Mouse (Mus musculus) stomach, embryonic 14.5 days (tissue): Measurements from ENCODE around the gene Coa3. TPM values are rescaled to one million over a fixed set of nuclear protein-coding genes. Genes with fewer than 3 reads are reported as not detected.

Source experiments
- ATAC-seq: fragments of 200-750 bp; cut with Nextera tagmentation; 2 replicates; pipeline ENCODE4 v1.8.0; 2017; ENCODE audit warnings: low read depth, moderate TSS enrichment; ENCODE audit not compliant: insufficient number of reproducible peaks, insufficient read depth, low FRiP score
- H3K27ac ChIP-seq: fragments of 300-500 bp; sonication (generic); 2 replicates; pipeline ENCODE4 v1.5.1; 2014; ENCODE audit warnings: mild to moderate bottlenecking, low read length, moderate library complexity, mixed read lengths
- H3K27me3 ChIP-seq: fragments of 300-500 bp; sonication (generic); 2 replicates; pipeline ENCODE4 v1.6.1; 2014; ENCODE audit warnings: low read length, control low read depth, mixed read lengths; ENCODE audit not compliant: control insufficient read depth, insufficient read depth
- H3K36me3 ChIP-seq: fragments of 300-500 bp; sonication (generic); 2 replicates; pipeline ENCODE4 v1.6.1; 2014; ENCODE audit warnings: mild to moderate bottlenecking, control low read depth, low read length, moderate library complexity, mixed read lengths; ENCODE audit not compliant: control insufficient read depth, insufficient read depth
- H3K4me1 ChIP-seq: fragments of 300-500 bp; sonication (generic); 2 replicates; pipeline ENCODE4 v1.6.1; 2014; ENCODE audit warnings: low read length, control low read depth, mixed read lengths; ENCODE audit not compliant: control insufficient read depth, insufficient read depth
- H3K4me2 ChIP-seq: fragments of 300-500 bp; sonication (generic); replicated peaks from 2 replicates; pipeline ENCODE4 v1.6.1; 2014; ENCODE audit warnings: low read depth, low read length, control low read depth
- H3K4me3 ChIP-seq: fragments of 300-500 bp; sonication (generic); 2 replicates; pipeline ENCODE4 v1.5.1; 2014; ENCODE audit warnings: low read depth, low read length, control low read depth
- H3K9ac ChIP-seq: fragments of 300-500 bp; sonication (generic); replicated peaks from 2 replicates; pipeline ENCODE4 v1.6.1; 2014; ENCODE audit warnings: low read depth, mild to moderate bottlenecking, control low read depth, low read length, moderate library complexity, mixed read lengths
- H3K9me3 ChIP-seq: fragments of 300-500 bp; sonication (generic); 2 replicates; pipeline ENCODE4 v1.6.1; 2016; ENCODE audit warnings: low read depth, low read length, control low read depth; ENCODE audit not compliant: control insufficient read depth
- WGBS: fragments of 180-500 bp; shearing (Covaris S2); extraction: QIAGEN DNeasy Blood & Tissue Kit; methylation state at CpG from one replicate; pipeline ENCODE4 v1.1.7; 2014; 5-methylcytosine and 5-hydroxymethylcytosine counted together
- polyA plus RNA-seq: library from polyadenylated mRNA; unstranded; fragments of >200 nt; fragmentation: Nextera tagmentation; extraction: Ambion mirVana; gene quantifications from 2 replicates; pipeline ENCODE4 v1.2.1, GENCODE M21; 2014

The Coa3 gene
- polyA plus RNA-seq, 1 experiment from 2014 or later, result 215 TPM

GRCm38 (mm10) chr11:101251031-101251430 lies 27.9 kb downstream of the Coa3 start:
- ATAC-seq, result no peak
- H3K4me1 ChIP-seq, result peaks cover 16% of the 10 kb centered on the region; the same call in 1 of the 2 replicates
- H3K9me3 ChIP-seq, result no peaks in the 10 kb centered on the region
- peaks cover under 1% of the 10 kb centered on the region; the same call in 1 of the 2 replicates for H3K36me3 ChIP-seq
- H3K27ac ChIP-seq, result no peak overlapping the region
- no peaks in the 10 kb centered on the region for H3K27me3 ChIP-seq
- 67% methylated on average over 2 of the region's 2 CpGs for WGBS
- no peak overlapping the region for H3K4me3 ChIP-seq
- no peak overlapping the region for H3K9ac ChIP-seq
- no peak overlapping the region for H3K4me2 ChIP-seq

DNA sequence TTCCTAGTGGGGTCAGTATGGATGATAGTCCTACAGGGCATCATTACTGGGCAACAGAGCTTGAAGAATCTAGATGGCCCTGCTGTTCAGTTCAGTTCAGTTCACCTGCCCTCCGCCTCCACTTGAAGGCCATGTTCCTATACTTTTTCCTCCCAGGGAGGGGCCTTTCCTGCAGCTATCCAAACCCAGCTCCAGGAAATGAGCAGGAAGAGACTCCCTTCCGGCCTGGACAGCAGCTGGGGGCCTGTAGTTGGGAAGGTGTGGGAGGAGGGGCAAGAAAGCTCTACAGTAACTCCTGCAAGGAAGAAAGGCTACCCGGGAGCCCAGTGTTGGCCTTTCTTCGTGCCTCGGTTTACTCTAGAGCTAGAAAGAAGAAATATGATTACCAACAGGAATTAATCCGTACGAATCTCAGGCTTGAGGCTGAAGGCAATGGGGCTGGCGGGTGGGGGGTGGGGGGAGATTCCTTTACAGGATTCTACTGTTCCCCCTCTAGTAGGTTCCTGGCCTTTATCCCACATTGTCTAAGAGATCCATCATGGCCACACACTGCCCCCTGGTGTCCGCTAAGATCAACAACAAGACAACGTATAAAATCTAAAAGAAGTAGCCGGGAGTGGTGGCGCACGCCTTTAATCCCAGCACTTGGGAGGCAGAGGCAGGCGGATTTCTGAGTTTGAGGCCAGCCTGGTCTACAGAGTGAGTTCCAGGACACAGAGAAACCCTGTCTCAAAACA lies 30.5 kb downstream of the Coa3 start:
- Histone ChIP-seq H3K27me3 (no peaks in the 10 kb centered on the region), H3K27ac (no peak overlapping the region; the same call in 1 of the 2 replicates), H3K4me1 (peaks cover 15% of the 10 kb centered on the region; the same call in 1 of the 2 replicates), H3K36me3 (no peaks in the 10 kb centered on the region), H3K4me2 (peak overlapping the region; percentile 7; the same call in 1 of the 2 replicates), H3K9me3 (no peaks in the 10 kb centered on the region), H3K9ac (no peak overlapping the region), H3K4me3 (no peak overlapping the region)
- no peak for ATAC-seq
- WGBS, result 36% methylated on average over 14 of the region's 14 CpGs

DNA sequence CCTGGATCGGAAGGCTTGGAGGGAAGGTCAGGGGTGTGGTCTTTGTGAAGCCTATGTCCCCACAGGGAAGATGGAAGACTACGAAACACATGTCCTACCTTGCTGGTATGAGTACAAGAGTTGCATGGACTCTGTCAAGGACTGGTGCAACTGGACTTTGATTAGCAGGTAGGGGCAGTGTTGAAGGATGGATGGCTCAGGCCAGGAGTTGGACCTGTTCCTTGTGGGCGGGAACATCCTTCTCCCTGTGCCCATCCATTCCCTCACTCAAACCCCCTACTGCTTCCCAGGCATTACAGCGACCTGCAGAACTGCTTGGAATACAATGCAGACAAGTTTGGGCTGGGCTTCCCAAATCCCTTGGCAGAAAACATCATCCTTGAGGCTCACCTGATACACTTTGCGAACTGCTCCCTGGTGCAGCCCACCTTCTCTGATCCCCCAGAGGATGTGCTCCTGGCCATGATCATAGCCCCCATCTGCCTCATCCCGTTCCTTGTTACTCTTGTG lies 31.3 kb downstream of the Coa3 start:
- Histone ChIP-seq H3K27ac (no peak overlapping the region; the same call in 1 of the 2 replicates), H3K9ac (no peak overlapping the region), H3K4me3 (peak overlapping the region; percentile 60), H3K4me2 (peak overlapping the region; percentile 93), H3K36me3 (no peaks in the 10 kb centered on the region), H3K27me3 (no peaks in the 10 kb centered on the region), H3K9me3 (no peaks in the 10 kb centered on the region), H3K4me1 (peaks cover 11% of the 10 kb centered on the region; the same call in 1 of the 2 replicates)
- ATAC-seq, result no peak
- 88% methylated on average over 6 of the region's 6 CpGs for WGBS

DNA sequence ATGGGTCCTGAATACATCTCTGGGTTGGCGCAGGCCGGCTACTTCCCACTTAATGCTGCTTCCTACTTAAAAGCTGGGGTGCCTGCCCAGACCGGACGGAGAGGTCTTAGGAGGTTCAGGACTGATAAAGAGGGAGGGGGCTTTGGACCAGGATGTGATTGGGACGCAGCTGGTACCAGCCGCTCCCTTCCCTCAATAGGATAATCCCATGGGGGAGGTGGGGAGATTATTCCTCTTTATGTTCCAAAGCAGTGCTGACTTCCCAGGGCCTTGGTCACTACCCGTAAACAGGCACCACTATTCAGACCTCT lies 32.3 kb downstream of the Coa3 start:
- Histone ChIP-seq H3K27me3 (no peaks in the 10 kb centered on the region), H3K4me2 (peak overlapping the region; percentile 93), H3K4me3 (peak overlapping the region; percentile 60), H3K9ac (peak overlapping the region; percentile 69), H3K4me1 (peaks cover 7% of the 10 kb centered on the region; the same call in 1 of the 2 replicates), H3K27ac (peak overlapping the region; percentile 85), H3K36me3 (no peaks in the 10 kb centered on the region), H3K9me3 (no peaks in the 10 kb centered on the region)
- no peak for ATAC-seq
- 7% methylated on average over 7 of the region's 7 CpGs for WGBS

- Histone ChIP-seq H3K36me3 (no peaks in the 10 kb centered on the region), H3K4me1 (peaks cover 7% of the 10 kb centered on the region; the same call in 1 of the 2 replicates), H3K27ac (peak within 1 kb of the TSS; percentile 85), H3K9ac (peak within 1 kb of the TSS; percentile 69), H3K4me3 (peak within 1 kb of the TSS; percentile 60), H3K4me2 (peak within 1 kb of the TSS; percentile 93), H3K9me3 (no peaks in the 10 kb centered on the region), H3K27me3 (no peaks in the 10 kb centered on the region)
- under 1% methylated on average over 63 of the region's 63 CpGs for WGBS
- peak; percentile 66 for ATAC-seq
These were observed 32.8 kb downstream of the Coa3 start, which contains the start of gene Ramp2 for GRCm38 (mm10) chr11:101245855-101246701. TSS of gene Ramp2 (plus strand) at chr11:101246028.

- H3K27ac ChIP-seq, result peak overlapping the region; percentile 85; the same call in 1 of the 2 replicates
- H3K9ac ChIP-seq, result no peak overlapping the region
- WGBS, result 40% methylated on average over 4 of the region's 4 CpGs
- no peaks in the 10 kb centered on the region for H3K27me3 ChIP-seq
- H3K9me3 ChIP-seq, result no peaks in the 10 kb centered on the region
- peak overlapping the region; percentile 60; the same call in 1 of the 2 replicates for H3K4me3 ChIP-seq
- no peak for ATAC-seq
- no peaks in the 10 kb centered on the region for H3K36me3 ChIP-seq
- H3K4me1 ChIP-seq, result peaks cover 7% of the 10 kb centered on the region; the same call in 1 of the 2 replicates
- H3K4me2 ChIP-seq, result peak overlapping the region; percentile 93
These were observed 33.8 kb downstream of the Coa3 start for GRCm38 (mm10) chr11:101245071-101245470.

DNA sequence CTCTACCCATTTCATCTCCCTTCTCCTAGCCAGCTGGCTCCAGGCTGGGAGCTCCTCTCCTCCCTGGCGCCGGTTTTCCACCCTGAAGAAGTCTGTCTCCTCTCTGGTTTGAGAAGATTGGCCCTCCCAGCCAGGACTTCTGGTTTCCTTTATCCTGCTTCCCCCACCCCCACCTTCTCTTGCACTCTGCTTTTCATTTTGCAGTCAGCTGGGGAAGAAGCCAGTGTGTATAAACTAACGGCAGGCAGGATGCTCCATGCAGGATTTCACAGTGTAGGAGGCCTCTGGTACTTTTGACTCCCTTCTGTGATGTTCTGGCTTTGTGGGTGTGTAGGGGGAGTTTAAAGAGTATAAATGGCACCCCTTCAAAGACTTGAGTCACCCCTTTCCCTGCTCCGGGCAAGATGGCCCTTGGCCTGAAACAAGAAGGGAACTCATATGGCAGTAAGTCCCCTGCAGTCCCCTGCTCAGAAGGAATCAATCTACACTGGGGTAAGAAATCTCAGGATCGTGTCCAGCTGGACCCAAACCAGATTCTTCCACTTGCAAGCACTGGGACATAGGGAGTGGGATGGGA lies 40.8 kb downstream of the Coa3 start:
- no peaks in the 10 kb centered on the region for H3K27me3 ChIP-seq
- H3K9ac ChIP-seq, result no peak overlapping the region
- H3K4me3 ChIP-seq, result no peak overlapping the region
- H3K9me3 ChIP-seq, result no peaks in the 10 kb centered on the region
- ATAC-seq, result peak; percentile 69; the same call in 1 of the 2 replicates
- H3K27ac ChIP-seq, result peak overlapping the region; percentile 80
- 37% methylated on average over 5 of the region's 5 CpGs for WGBS
- peaks cover 6% of the 10 kb centered on the region for H3K4me1 ChIP-seq
- H3K4me2 ChIP-seq, result no peak overlapping the region
- no peaks in the 10 kb centered on the region for H3K36me3 ChIP-seq

DNA sequence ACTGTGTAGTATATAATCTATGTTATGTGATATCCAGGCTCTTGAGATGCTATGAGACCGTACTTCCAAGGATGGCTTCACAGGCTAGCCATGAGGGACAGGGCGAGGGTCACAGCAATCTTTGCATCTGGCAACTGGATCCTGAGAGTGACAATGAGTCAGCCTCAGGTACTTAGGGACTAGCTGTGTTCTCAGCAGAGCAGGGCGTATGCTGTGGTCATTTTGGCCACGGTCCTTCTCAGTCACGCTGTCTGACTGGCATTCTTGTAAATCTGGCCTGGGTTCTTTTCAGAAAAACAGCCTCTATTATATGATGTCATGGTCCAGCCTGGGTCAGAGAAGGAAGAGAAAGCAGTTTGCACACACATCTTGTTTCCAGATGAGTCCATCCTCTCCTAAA lies 42.1 kb downstream of the Coa3 start:
- Histone ChIP-seq H3K27ac (no peak overlapping the region), H3K4me3 (no peak overlapping the region), H3K27me3 (no peaks in the 10 kb centered on the region), H3K4me2 (no peak overlapping the region), H3K36me3 (no peaks in the 10 kb centered on the region), H3K9ac (no peak overlapping the region), H3K9me3 (no peaks in the 10 kb centered on the region), H3K4me1 (peaks cover 6% of the 10 kb centered on the region)
- ATAC-seq, result no peak
- 93% methylated on average over 5 of the region's 5 CpGs for WGBS
